27 mouse cellular contexts compared by ENCODE assay signal in the genomic region with DNA sequence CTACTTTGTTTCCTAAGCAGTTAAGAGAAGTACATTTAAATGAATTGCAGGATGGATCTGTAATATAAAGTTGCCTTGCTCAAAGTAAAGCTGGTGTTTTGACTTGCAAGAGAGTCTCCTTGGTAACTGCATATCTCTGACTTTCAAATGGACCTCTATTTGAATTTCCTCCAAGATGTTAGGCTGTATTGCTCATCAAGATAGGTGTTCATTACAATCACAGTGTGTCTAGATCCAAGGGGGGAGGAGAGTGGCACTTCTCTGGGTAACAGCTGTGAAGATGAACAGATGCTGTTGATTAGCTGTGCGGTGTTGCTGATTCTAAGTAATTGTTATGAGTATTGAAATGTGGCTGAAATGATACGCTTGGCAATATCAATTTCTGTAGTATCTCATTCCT.
DNase-seq lines count a peak whose midpoint lies in the region; ATAC-seq and TF ChIP-seq lines count a peak whose summit lies in the region.
"Had no signal": no experiment of that assay in that cellular context is flagged by ENCODE, and none has a peak within 500 bp of the region (broad histone marks: within the 10 kb centered on the region; RNA-seq: fewer than 3 reads in every experiment).

No protein-coding gene starts in this region.

- DNase-seq in frontal cortex, adult 2 months (ENCODE audit: extremely low spot score in 1 of 2, low spot score in 1 of 2): peak; percentile 13 to 22
- no peak for DNase-seq in frontal cortex, postnatal 25 days (ENCODE audit: low spot score in 2 of 2)
- DNase-seq in left cerebral cortex, postnatal 25 days (ENCODE audit: low spot score in 2 of 2): peak; percentile 3 to 28
- DNase-seq in left cerebral cortex, adult 2 months (ENCODE audit: extremely low spot score in 1 of 2, low spot score in 2 of 2): no peak
- peak; percentile 38 for DNase-seq in forebrain, embryonic 14.5 days (ENCODE audit: low spot score)
- DNase-seq in telencephalon, adult 2 months (ENCODE audit: low read depth, low spot score): peak; percentile 34
- DNase-seq in liver, embryonic 11.5 days (ENCODE audit: low spot score): no peak
- DNase-seq: cerebellum, adult 2 months; cerebellum, postnatal 25 days; gastrocnemius, postnatal 36 days; heart, adult 2 months; heart, postnatal 36 days; kidney, adult 18-20 months; left cerebral cortex, postnatal 4 days; lung, postnatal 36 days; thymus, postnatal 14 days had no signal

- H3K9ac ChIP-seq in forebrain, embryonic 14.5 days (ENCODE audit: low read length): no peak overlapping the region
- H3K9ac ChIP-seq in liver, embryonic 11.5 days (ENCODE audit: low read depth, low read length): no peak overlapping the region
- H3K9ac ChIP-seq: embryonic facial prominence, embryonic 12.5 days; hindbrain, embryonic 14.5 days; limb, embryonic 15.5 days; liver, embryonic 15.5 days; lung, embryonic 15.5 days; midbrain, embryonic 13.5 days had no signal

- H3K4me3 ChIP-seq in left cerebral cortex, adult 2 months: no peak overlapping the region
- H3K4me3 ChIP-seq in forebrain, embryonic 14.5 days (ENCODE audit: low read depth, low read length): no peak overlapping the region
- no peak overlapping the region for H3K4me3 ChIP-seq in liver, embryonic 11.5 days (ENCODE audit: low read depth, low read length)
- H3K4me3 ChIP-seq: embryonic facial prominence, embryonic 12.5 days; heart, adult 2 months; limb, embryonic 15.5 days; liver, embryonic 15.5 days; lung, embryonic 15.5 days; megakaryocyte, embryonic 14.5 days; midbrain, embryonic 13.5 days had no signal

- peak; percentile 80 for ATAC-seq in forebrain, embryonic 14.5 days
- ATAC-seq in liver, embryonic 11.5 days (replicated peaks; ENCODE audit: low FRiP score): no peak
- ATAC-seq: inflammation-experienced regulatory T-cells, adult 6 months; midbrain, embryonic 13.5 days; Patski had no signal

- no peaks in the 10 kb centered on the region for H3K27me3 ChIP-seq in forebrain, embryonic 14.5 days (replicated peaks; ENCODE audit: control insufficient read depth, insufficient read depth, low read length)
- no peaks in the 10 kb centered on the region for H3K27me3 ChIP-seq in liver, embryonic 11.5 days (replicated peaks; ENCODE audit: control insufficient read depth, insufficient read depth, low read length)
- H3K27me3 ChIP-seq: CH12.LX; embryonic facial prominence, embryonic 12.5 days; limb, embryonic 15.5 days; liver, embryonic 15.5 days; lung, embryonic 15.5 days; megakaryocyte, embryonic 14.5 days; midbrain, embryonic 13.5 days; Patski had no signal

- H3K9me3 ChIP-seq in forebrain, embryonic 14.5 days (replicated peaks; ENCODE audit: control insufficient read depth, low read length): no peaks in the 10 kb centered on the region
- no peaks in the 10 kb centered on the region for H3K9me3 ChIP-seq in liver, embryonic 11.5 days (ENCODE audit: control insufficient read depth, low read length)
- H3K9me3 ChIP-seq: embryonic facial prominence, embryonic 12.5 days; G1E; limb, embryonic 15.5 days; liver, embryonic 15.5 days; lung, embryonic 15.5 days; megakaryocyte, embryonic 14.5 days; midbrain, embryonic 13.5 days had no signal

- 78% methylated on average over 2 of the region's 2 CpGs for WGBS in forebrain, embryonic 14.5 days
- WGBS in liver, embryonic 11.5 days: 88% methylated on average over 2 of the region's 2 CpGs

- no peaks in the 10 kb centered on the region for H3K36me3 ChIP-seq in forebrain, embryonic 14.5 days (ENCODE audit: control insufficient read depth, insufficient read depth, low read length)
- no peaks in the 10 kb centered on the region for H3K36me3 ChIP-seq in liver, embryonic 11.5 days (ENCODE audit: control insufficient read depth, insufficient read depth, low read length)
- H3K36me3 ChIP-seq: embryonic facial prominence, embryonic 12.5 days; G1E; limb, embryonic 15.5 days; liver, embryonic 15.5 days; lung, embryonic 15.5 days; midbrain, embryonic 13.5 days had no signal

- H3K27ac ChIP-seq in left cerebral cortex, adult 2 months: no peak overlapping the region
- H3K27ac ChIP-seq in forebrain, embryonic 14.5 days (ENCODE audit: low read depth, low read length): no peak overlapping the region
- H3K27ac ChIP-seq in liver, embryonic 11.5 days (ENCODE audit: low read depth, low read length): no peak overlapping the region
- H3K27ac ChIP-seq: embryonic facial prominence, embryonic 12.5 days; heart, adult 2 months; hindbrain, embryonic 14.5 days; limb, embryonic 15.5 days; liver, embryonic 15.5 days; lung, embryonic 15.5 days; midbrain, embryonic 13.5 days had no signal

- no peak overlapping the region for H3K4me2 ChIP-seq in forebrain, embryonic 14.5 days (ENCODE audit: low read length)
- no peak overlapping the region for H3K4me2 ChIP-seq in liver, embryonic 11.5 days
- H3K4me2 ChIP-seq: embryonic facial prominence, embryonic 12.5 days; hindbrain, embryonic 14.5 days; limb, embryonic 15.5 days; liver, embryonic 15.5 days; lung, embryonic 15.5 days; midbrain, embryonic 13.5 days had no signal

- no peaks in the 10 kb centered on the region for H3K4me1 ChIP-seq in forebrain, embryonic 14.5 days (ENCODE audit: control insufficient read depth, insufficient read depth, low read length)
- H3K4me1 ChIP-seq in liver, embryonic 11.5 days (replicated peaks; ENCODE audit: control insufficient read depth, insufficient read depth, low read length): no peaks in the 10 kb centered on the region
- H3K4me1 ChIP-seq: embryonic facial prominence, embryonic 12.5 days; limb, embryonic 15.5 days; liver, embryonic 15.5 days; lung, embryonic 15.5 days; megakaryocyte, embryonic 14.5 days; midbrain, embryonic 13.5 days had no signal

- intact Hi-C loops in left cerebral cortex, postnatal 25 days (cut with DNase I): no loop called here
- intact Hi-C loops in left cerebral cortex, adult 2 months (cut with DNase I): no loop called here

- TF ChIP-seq CTCF in left cerebral cortex, adult 2 months (IDR thresholded peaks at IDR 0.05): no peak

Comparison
In these comparisons a context has a peak if more than half of its experiments do, and no peak if none do; other contexts are left out.
1. DNase-seq: peak in frontal cortex, adult 2 months (2 of 2), left cerebral cortex, postnatal 25 days (2 of 2), forebrain, embryonic 14.5 days (single experiment) and telencephalon, adult 2 months (single experiment); none in frontal cortex, postnatal 25 days (0 of 2), left cerebral cortex, adult 2 months (0 of 2) and liver, embryonic 11.5 days (single experiment).